Mouse (Mus musculus) olfactory bulb, adult 2 months (tissue): ENCODE data around the gene Fgfr2.

Experiments used
- CTCF ChIP-seq: fragments of 200-500 bp; IDR thresholded peaks from 2 replicates; pipeline ENCODE4 v1.5.1; 2012; ENCODE audit warnings: low read depth, mild to moderate bottlenecking, low read length, moderate library complexity; ENCODE audit not compliant: insufficient read depth
- POLR2A ChIP-seq: fragments of 200-500 bp; IDR thresholded peaks from 2 replicates; pipeline ENCODE4 v1.6.1; 2012; ENCODE audit warnings: mild to moderate bottlenecking, low read depth, low read length, moderate library complexity; ENCODE audit not compliant: insufficient read depth

- TF ChIP-seq POLR2A: no peak
- no peak for TF ChIP-seq CTCF
Observed at GRCm38 (mm10) chr7:130837941-130838657, 2285.1 kb downstream of the Fgfr2 start.
